Mouse (Mus musculus) 416B (cell line): Measurements from ENCODE around the gene Ces2b.
"Not testable (repeated sequence)": the region's sequence is repeated elsewhere in the genome, so short reads cannot be mapped to it uniquely, and the experiment has no call there.

Source experiments
- DNase-seq: peaks from one replicate; pipeline ENCODE4 v3.0.0; 2011; ENCODE audit warnings: low read depth

Gene Ces2b

GRCm38 (mm10) chr8:104831440-104831839 lies at the start of gene Ces2b:
Ces2b (plus strand) TSS chr8:104831572.
- no peak for DNase-seq

GRCm38 (mm10) chr8:104787049-104787448 lies 44.3 kb upstream of the Ces2b start:
- DNase-seq, result peak; percentile 96

- DNase-seq, result no peak
These were observed 42.4 kb upstream of the Ces2b start for GRCm38 (mm10) chr8:104788929-104789328.

GRCm38 (mm10) chr8:104789886-104790680 lies 41.3 kb upstream of the Ces2b start:
- DNase-seq, result peak; percentile 76

- peak; percentile 53 for DNase-seq
These were observed 32.0 kb upstream of the Ces2b start for GRCm38 (mm10) chr8:104799385-104799784.

GRCm38 (mm10) chr8:104806127-104806526 lies 25.2 kb upstream of the Ces2b start:
- DNase-seq, result no peak

- DNase-seq, result peak; percentile 75
These were observed 22.6 kb upstream of the Ces2b start for GRCm38 (mm10) chr8:104808542-104809413.

GRCm38 (mm10) chr8:104809436-104809835 lies 21.9 kb upstream of the Ces2b start:
- DNase-seq, result no peak

GRCm38 (mm10) chr8:104826912-104827311 lies 4.5 kb upstream of the Ces2b start:
- DNase-seq, result peak; percentile 70

GRCm38 (mm10) chr8:104828221-104828620 lies 3.2 kb upstream of the Ces2b start:
- no peak for DNase-seq

GRCm38 (mm10) chr8:104841360-104842078 lies 10.1 kb downstream of the Ces2b start:
- no peak for DNase-seq

GRCm38 (mm10) chr8:104846831-104847230 lies 15.5 kb downstream of the Ces2b start, which contains the start of gene Ces2c:
Ces2c (plus strand) TSS chr8:104847068.
- DNase-seq, result peak; percentile 7

GRCm38 (mm10) chr8:104847741-104848462 lies 16.5 kb downstream of the Ces2b start:
- no peak for DNase-seq

- DNase-seq, result not testable (repeated sequence)
These were observed 35.6 kb downstream of the Ces2b start for GRCm38 (mm10) chr8:104866844-104867531.

GRCm38 (mm10) chr8:104868876-104869275 lies 37.5 kb downstream of the Ces2b start:
- not testable (repeated sequence) for DNase-seq

- DNase-seq, result not testable (repeated sequence)
These were observed 55.0 kb downstream of the Ces2b start for GRCm38 (mm10) chr8:104886223-104886926.
